Mouse (Mus musculus): ENCODE results near the gene Mrpl24. TPM values are rescaled to one million over a fixed set of nuclear protein-coding genes. Genes with fewer than 3 reads are reported as not detected.

Mrpl24 gene
- polyA plus RNA-seq (2012; rRNA removed) = 58.4 and 61.1 TPM in 2 replicates

DNA sequence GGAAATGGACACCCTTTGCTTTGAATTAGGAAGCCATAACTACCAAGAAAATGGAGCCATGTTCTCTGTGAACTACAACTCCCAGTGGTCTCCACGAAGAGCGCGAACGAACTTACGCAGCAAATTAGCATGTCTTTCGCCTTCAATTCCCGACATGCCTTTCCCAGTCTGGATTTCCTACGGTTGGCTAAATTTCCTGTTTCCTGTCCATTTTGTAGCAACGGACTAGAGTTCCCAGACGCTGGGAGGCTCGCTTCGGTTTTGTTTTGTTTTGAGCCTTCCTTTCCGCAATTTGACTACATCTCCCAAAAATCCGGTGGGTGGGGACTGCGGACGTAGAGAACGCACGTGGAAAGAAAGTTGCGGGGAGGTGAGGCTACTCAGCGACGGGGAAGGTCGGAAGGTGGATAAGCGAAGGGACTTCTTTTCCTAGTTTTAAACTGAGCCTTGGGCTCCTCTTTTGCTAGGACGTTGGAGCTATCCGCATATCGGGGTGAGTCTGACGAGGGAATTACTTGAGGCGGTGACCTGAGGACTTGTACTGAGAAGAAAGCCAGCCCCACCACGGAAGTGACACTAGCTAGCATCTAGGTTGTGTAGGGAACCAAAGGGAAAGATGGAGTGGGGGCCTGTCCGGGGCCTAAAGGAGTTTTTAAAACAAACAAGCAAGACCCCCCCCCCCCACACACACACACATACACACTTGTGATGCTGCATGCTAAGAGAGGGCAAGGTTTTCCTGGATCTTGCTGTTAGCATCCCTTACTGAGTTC lies at the start of gene Mrpl24:
Gene Mrpl24, plus strand, starts transcription at position 171 of the 773 bp plus-strand sequence.

DNA sequence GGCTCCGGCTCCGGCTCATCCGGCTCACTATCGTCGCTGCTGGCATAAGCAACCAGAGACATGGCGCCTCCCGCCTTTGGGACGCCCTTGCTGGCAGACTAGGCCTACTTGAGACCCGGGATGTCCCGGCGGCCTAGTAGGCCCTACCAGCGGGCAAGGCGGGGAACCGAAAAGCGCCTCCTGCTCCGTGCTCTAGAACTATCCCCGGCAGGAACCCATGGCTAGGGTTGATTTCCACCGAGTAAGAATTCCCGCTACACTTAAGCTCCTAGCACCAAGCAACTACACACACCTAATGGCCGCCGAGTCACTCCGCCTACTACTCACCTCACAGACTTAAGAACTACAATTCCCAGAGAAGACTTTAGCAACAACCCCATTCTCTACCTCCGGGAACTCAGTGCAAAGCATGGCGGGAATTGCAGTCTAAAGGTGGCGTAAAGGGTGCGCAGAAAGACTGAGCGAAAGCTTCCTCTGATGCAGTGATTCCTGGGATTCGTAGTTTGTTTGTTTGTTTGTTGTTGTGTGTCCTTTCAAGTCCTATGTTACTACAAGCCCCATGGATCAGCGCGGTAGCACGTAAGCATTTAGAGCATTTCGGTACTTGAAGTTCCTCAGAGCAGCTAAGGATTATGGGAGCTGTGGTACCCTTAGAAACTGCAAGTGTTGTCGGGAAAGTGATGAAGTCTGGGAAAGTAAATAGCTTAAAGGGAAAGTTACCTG lies 33.9 kb upstream of the Mrpl24 start, which contains the start of gene Prcc:
Gene Prcc, minus strand, starts transcription at position 328 of the 723 bp plus-strand sequence.

DNA sequence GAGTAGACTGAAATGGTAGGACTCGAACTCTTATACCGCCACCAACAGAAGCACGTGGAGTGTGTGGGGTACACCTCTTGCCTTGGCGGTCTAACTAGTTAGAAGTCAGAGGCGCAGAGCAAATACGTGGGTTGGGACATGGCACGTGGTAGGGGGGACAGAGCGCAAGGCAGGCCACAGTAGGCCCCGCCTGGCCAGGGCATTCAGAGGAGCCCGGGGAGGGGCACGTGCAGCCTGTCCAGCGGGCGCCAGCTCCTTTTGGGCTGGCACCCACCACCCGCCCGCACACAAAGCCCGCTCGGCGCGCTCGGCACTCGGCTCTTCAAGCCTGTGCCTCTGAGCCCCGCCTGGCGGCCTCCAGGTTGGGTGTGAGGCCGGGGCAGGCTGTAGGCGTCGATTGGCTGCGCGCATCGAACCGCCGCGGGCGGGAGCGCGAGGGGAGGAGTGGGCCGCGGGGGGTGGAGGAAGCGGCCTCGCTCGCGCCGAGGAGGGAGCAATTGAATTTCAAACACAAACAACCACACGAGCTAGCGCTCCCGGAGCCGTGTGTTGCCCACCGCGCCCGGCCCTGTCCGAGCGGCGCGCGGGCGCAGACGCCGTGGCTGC lies 13.3 kb upstream of the Mrpl24 start, which contains the start of gene Hdgf:
Gene Hdgf, plus strand, starts transcription at position 442 of the 606 bp plus-strand sequence.

DNA sequence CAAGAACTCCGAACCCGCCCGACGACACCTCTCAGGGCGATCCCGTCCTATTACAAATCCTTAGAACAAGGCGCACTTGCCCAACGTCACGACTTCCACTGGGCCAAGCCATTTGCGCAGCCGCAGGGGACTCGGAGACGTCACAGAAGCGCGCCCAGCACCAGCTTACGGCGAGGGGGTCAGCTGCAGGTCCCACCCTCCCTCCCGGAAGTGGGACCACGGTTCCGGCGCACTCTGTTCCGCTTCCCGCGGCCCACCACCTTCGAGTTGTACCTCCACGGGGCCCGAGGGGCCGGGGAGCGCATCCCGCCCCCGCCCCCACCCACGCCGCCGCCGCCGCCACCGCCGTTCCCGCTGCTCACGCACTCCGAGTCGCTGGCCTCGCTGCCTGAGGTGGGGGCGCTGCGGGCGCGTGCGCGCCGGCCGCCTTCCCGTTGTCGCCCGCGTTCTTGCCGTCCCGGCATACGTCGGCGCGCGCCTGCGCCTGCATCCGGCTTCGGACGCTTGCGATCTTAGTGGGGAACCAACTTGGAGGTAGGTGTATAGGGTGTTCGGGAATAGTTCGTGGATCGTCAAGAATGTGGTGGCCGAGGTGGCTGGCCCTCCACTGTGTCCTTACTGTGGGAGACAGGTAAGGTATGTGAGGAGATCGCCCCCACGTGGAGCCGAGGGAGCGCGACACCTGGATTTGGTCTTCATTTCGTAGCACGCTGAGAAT lies 10.9 kb downstream of the Mrpl24 start, which contains the start of the genes Isg20l2 and Rrnad1:
Gene Isg20l2, plus strand, starts transcription at position 237 of the 718 bp plus-strand sequence.
Gene Rrnad1, minus strand, starts transcription at position 640 of the 718 bp plus-strand sequence.

DNA sequence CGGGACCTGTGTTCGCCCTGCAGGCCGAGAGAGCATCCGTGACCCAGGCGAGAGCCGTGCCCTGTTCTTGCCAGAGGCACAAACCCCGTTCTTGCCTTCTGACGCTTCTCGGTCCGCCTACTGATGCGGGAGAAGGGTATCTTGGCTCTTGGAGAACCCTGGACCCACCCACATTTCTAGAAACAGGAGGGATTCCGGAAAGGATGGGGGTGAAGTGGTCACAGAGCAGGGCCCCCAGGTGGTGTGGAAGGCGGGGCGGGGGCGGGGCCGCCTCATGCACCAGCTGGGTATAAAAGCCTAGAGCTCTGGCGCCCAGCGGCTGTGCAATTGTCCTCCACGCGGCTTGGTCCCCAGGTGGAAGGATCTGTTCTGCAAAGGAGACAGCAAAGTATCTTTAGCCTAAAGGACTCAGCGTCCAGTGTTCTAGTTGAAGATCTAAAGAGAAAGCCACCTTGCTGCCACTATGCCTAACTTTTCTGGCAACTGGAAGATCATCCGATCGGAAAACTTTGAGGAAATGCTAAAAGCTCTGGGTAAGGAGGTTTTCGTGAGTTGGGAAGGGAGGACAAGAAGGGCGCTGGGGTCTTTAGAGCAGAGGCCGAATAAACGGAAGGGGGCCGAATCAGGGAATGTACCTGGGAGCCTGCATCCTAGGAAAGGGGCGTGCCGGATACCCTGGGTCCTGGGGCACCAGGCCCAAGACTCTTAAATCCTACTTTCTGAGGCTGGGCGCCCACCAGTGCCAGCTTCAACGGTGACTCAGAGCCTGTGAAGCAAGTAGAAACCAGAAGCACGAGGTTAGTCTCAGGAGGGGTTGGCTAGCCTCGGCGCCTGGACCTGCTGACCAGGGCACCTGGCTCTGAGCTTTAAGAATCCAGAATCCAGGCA lies 29.3 kb downstream of the Mrpl24 start, which contains the start of gene Crabp2:
Gene Crabp2, plus strand, starts transcription at position 289 of the 888 bp plus-strand sequence.

DNA sequence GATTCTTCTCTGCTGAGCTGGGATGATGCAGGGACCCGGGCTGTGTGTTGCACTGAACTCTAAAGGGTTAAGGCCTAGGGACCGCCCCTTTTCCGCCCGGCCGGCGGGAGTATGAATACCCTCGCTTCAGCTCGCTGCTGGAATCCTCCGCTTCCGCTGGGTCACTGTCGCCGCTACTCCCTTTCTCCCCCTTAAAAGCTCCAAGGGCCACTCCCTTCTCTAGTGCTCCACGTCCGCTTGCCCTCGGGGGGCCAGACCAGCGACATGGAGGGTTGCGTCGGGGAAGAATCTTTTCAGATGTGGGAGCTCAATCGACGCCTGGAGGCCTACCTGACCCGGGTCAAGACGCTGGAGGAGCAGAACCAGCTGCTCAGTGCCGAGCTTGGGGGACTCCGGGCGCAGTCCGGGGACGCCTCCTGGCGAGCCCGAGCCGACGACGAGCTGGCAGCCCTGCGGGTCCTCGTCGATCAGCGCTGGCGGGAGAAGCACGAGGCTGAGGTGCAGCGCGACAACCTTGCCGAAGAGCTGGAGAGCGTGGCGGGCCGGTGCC lies 51.7 kb downstream of the Mrpl24 start, which contains the start of gene Nes:
Gene Nes, plus strand, starts transcription at position 140 of the 550 bp plus-strand sequence.

Other genes starting within 250 kb of the Mrpl24 start
- gene Lrrc71, start 170.9 kb upstream of the Mrpl24 start, polyA plus RNA-seq (2012; rRNA removed) = 0.10 and 0.13 TPM in 2 replicates
- gene Ntrk1, start 124.3 kb upstream of the Mrpl24 start, polyA plus RNA-seq (2012; rRNA removed) = 0.12 and 0.16 TPM in 2 replicates
- gene Insrr, start 122.6 kb upstream of the Mrpl24 start, polyA plus RNA-seq (2012; rRNA removed) = 0.02 and 0.13 TPM in 2 replicates
- 7.4 and 9.0 TPM in 2 replicates for gene Pear1, start 95.2 kb upstream of the Mrpl24 start, polyA plus RNA-seq (2012; rRNA removed)
- 0.43 and 0.62 TPM in 2 replicates for gene Sh2d2a, start 72.8 kb upstream of the Mrpl24 start, polyA plus RNA-seq (2012; rRNA removed)
- 11.4 and 12.5 TPM in 2 replicates for gene Prcc, start 33.9 kb upstream of the Mrpl24 start, polyA plus RNA-seq (2012; rRNA removed)
- gene Hdgf, start 13.2 kb upstream of the Mrpl24 start, polyA plus RNA-seq (2012; rRNA removed) = 93.9 and 101 TPM in 2 replicates
- gene Isg20l2, start 10.8 kb downstream of the Mrpl24 start, polyA plus RNA-seq (2012; rRNA removed) = 8.6 and 8.7 TPM in 2 replicates
- gene Rrnad1, start 11.2 kb downstream of the Mrpl24 start, polyA plus RNA-seq (2012; rRNA removed) = 10.0 and 11.3 TPM in 2 replicates
- 0.05 TPM in 1 of 2 replicates, not detected in the other for gene Crabp2, start 29.2 kb downstream of the Mrpl24 start, polyA plus RNA-seq (2012; rRNA removed)
- gene Nes, start 51.6 kb downstream of the Mrpl24 start, polyA plus RNA-seq (2012; rRNA removed) = 1.1 TPM in 2 replicates
- 0.01 TPM in 1 of 2 replicates, not detected in the other for gene Bcan, start 80.7 kb downstream of the Mrpl24 start, polyA plus RNA-seq (2012; rRNA removed)
- gene Hapln2, start 108.1 kb downstream of the Mrpl24 start, polyA plus RNA-seq (2012; rRNA removed) = not detected in 2 replicates
- gene Gpatch4, start 123.6 kb downstream of the Mrpl24 start, polyA plus RNA-seq (2012; rRNA removed) = 7.2 and 7.3 TPM in 2 replicates
- 38.4 and 41.8 TPM in 2 replicates for gene Naxe, start 139.0 kb downstream of the Mrpl24 start, polyA plus RNA-seq (2012; rRNA removed)
- gene Ttc24, start 158.8 kb downstream of the Mrpl24 start, polyA plus RNA-seq (2012; rRNA removed) = not detected in 2 replicates
- gene Iqgap3, start 162.5 kb downstream of the Mrpl24 start, polyA plus RNA-seq (2012; rRNA removed) = 3.4 and 4.3 TPM in 2 replicates
- 9.0 and 11.5 TPM in 2 replicates for gene Mef2d, start 222.9 kb downstream of the Mrpl24 start, polyA plus RNA-seq (2012; rRNA removed)

All from liver, embryonic 18 days (tissue).